Mouse (Mus musculus): ENCODE measurements around the gene Gm13420.
"Not testable (repeated sequence)": the region's sequence is repeated elsewhere in the genome, so short reads cannot be mapped to it uniquely, and the experiment has no call there.

The Gm13420 gene

GRCm38 (mm10) chr2:29737209-29737925, 14.1 kb downstream of the Gm13420 start:
- DNase-seq, result no peak

GRCm38 (mm10) chr2:29735708-29736107, 15.8 kb downstream of the Gm13420 start:
- no peak for DNase-seq

GRCm38 (mm10) chr2:29733348-29733747, 18.1 kb downstream of the Gm13420 start:
- no peak for DNase-seq

- peak; percentile 50 to 55 for DNase-seq
Measured at GRCm38 (mm10) chr2:29732559-29732958, 18.9 kb downstream of the Gm13420 start.

- DNase-seq, result peak; percentile 61 to 80
Measured at GRCm38 (mm10) chr2:29731545-29731944, 19.9 kb downstream of the Gm13420 start.

GRCm38 (mm10) chr2:29729500-29729899, 22.0 kb downstream of the Gm13420 start:
- DNase-seq, result no peak

GRCm38 (mm10) chr2:29724664-29725365, 26.7 kb downstream of the Gm13420 start:
- no peak for DNase-seq

- DNase-seq, result no peak
Measured at GRCm38 (mm10) chr2:29723132-29723531, 28.4 kb downstream of the Gm13420 start.

GRCm38 (mm10) chr2:29718581-29718980, 32.9 kb downstream of the Gm13420 start:
- DNase-seq, result no peak

- peak; percentile 72 to 78 for DNase-seq
Measured at GRCm38 (mm10) chr2:29716691-29717090, 34.8 kb downstream of the Gm13420 start.

- no peak for DNase-seq
Measured at GRCm38 (mm10) chr2:29716143-29716542, 35.3 kb downstream of the Gm13420 start.

- DNase-seq, result no peak
Measured at GRCm38 (mm10) chr2:29714127-29714526, 37.4 kb downstream of the Gm13420 start.

GRCm38 (mm10) chr2:29713501-29713900, 38.0 kb downstream of the Gm13420 start:
- no peak for DNase-seq

- no peak for DNase-seq
Measured at GRCm38 (mm10) chr2:29711877-29712276, 39.6 kb downstream of the Gm13420 start.

- DNase-seq, result no peak
Measured at GRCm38 (mm10) chr2:29711038-29711437, 40.4 kb downstream of the Gm13420 start.

GRCm38 (mm10) chr2:29708209-29708608, 43.3 kb downstream of the Gm13420 start:
- not testable (repeated sequence) for DNase-seq

GRCm38 (mm10) chr2:29707731-29708130, 43.8 kb downstream of the Gm13420 start:
- DNase-seq, result peak in 1 of 2 experiments; percentile 66

- no peak for DNase-seq
Measured at GRCm38 (mm10) chr2:29706726-29707620, 44.5 kb downstream of the Gm13420 start.

GRCm38 (mm10) chr2:29705493-29705892, 46.0 kb downstream of the Gm13420 start:
- DNase-seq, result no peak

GRCm38 (mm10) chr2:29703104-29704081, 48.1 kb downstream of the Gm13420 start:
- DNase-seq, result peak in 1 of 2 experiments; percentile 24

GRCm38 (mm10) chr2:29702189-29702588, 49.3 kb downstream of the Gm13420 start:
- DNase-seq, result no peak

GRCm38 (mm10) chr2:29701393-29701792, 50.1 kb downstream of the Gm13420 start:
- DNase-seq, result no peak
